Mouse (Mus musculus) embryonic fibroblast, embryonic 13.5 days (primary cell): Measurements from ENCODE around the gene Marc1.

Experiments used
- CTCF ChIP-seq: IDR thresholded peaks from 2 replicates; pipeline ENCODE4 v1.5.1; 2011; ENCODE audit warnings: mild to moderate bottlenecking, control low read depth, low read length, moderate library complexity, borderline replicate concordance; ENCODE audit not compliant: insufficient read depth
- POLR2A ChIP-seq: IDR thresholded peaks from 2 replicates; pipeline ENCODE4 v1.6.1; 2011; ENCODE audit warnings: low read depth, mild to moderate bottlenecking, control low read depth, low read length, moderate library complexity

DNA sequence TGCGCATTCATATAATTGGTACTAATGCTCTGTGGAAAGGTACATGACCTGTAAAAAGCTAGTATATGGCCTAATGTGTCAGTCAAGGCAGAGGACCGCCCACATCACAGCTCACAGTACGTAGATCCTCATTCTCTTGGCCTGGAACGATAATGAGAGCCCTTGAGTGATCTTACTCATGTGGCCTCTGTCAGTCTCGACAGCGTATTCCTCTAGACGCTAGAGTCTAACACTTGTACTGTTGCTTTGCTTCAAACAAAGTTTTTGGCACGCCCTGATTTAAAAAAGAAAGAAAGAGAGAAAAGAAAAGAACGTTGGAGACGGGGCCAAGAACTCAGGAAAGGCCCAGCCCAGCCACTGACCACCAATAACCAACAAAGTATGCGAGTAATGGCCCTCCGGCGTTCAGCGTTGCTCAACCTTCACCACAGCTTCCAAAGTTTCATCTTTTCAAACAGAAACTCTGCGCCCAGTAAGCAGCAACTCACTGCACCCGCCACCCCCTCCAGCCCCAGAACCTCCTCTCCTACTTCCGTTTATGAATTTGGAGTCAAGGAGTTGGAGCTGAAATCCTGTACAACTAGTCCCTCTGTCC lies 2.6 kb downstream of the Marc1 start:
- TF ChIP-seq CTCF (no peak), POLR2A (no peak)
